25 mouse cellular contexts compared by ENCODE assay signal in genomic region chr13:111367620-111368019, GRCm38 (mm10).
A peak's percentile ranks its signal among the peaks of the same experiment; 100 is the strongest.
DNase-seq lines count a peak whose midpoint lies in the region; ATAC-seq and TF ChIP-seq lines count a peak whose summit lies in the region.
"Had no signal": no experiment of that assay in that cellular context is flagged by ENCODE, and none has a peak within 500 bp of the region (broad histone marks: within the 10 kb centered on the region; RNA-seq: fewer than 3 reads in every experiment).

No protein-coding gene starts in this region.

- no peak for TF ChIP-seq CTCF in brain, embryonic 14.5 days (IDR thresholded peaks at IDR 0.05; ENCODE audit: borderline replicate concordance, extremely low read depth, insufficient read depth, insufficient read length)

- no peaks in the 10 kb centered on the region for H3K36me3 ChIP-seq in midbrain, embryonic 11.5 days (ENCODE audit: control insufficient read depth, insufficient read depth, low read length)
- H3K36me3 ChIP-seq in midbrain, embryonic 10.5 days = no peaks in the 10 kb centered on the region
- H3K36me3 ChIP-seq in midbrain, embryonic 13.5 days = no peaks in the 10 kb centered on the region
- H3K36me3 ChIP-seq in midbrain, embryonic 16.5 days (ENCODE audit: control insufficient read depth, insufficient read depth, low read length) = no peaks in the 10 kb centered on the region
- H3K36me3 ChIP-seq in midbrain, embryonic 15.5 days (replicated peaks) = no peaks in the 10 kb centered on the region
- H3K36me3 ChIP-seq in forebrain, embryonic 10.5 days (replicated peaks) = no peaks in the 10 kb centered on the region
- H3K36me3 ChIP-seq: embryonic facial prominence, embryonic 13.5 days; embryonic facial prominence, embryonic 15.5 days; forebrain, embryonic 15.5 days had no signal

- H3K4me2 ChIP-seq in midbrain, embryonic 11.5 days = no peak overlapping the region
- no peak overlapping the region for H3K4me2 ChIP-seq in midbrain, embryonic 13.5 days (replicated peaks)
- no peak overlapping the region for H3K4me2 ChIP-seq in midbrain, embryonic 16.5 days (ENCODE audit: low read length)
- no peak overlapping the region for H3K4me2 ChIP-seq in midbrain, embryonic 15.5 days
- H3K4me2 ChIP-seq: embryonic facial prominence, embryonic 13.5 days; embryonic facial prominence, embryonic 15.5 days; forebrain, embryonic 13.5 days; forebrain, embryonic 15.5 days had no signal

- WGBS in midbrain, embryonic 11.5 days = 41% methylated on average over 3 of the region's 3 CpGs
- 66% methylated on average over 3 of the region's 3 CpGs for WGBS in midbrain, embryonic 10.5 days
- 21% methylated on average over 3 of the region's 3 CpGs for WGBS in midbrain, embryonic 13.5 days
- 16% methylated on average over 3 of the region's 3 CpGs for WGBS in midbrain, embryonic 16.5 days
- 16% methylated on average over 3 of the region's 3 CpGs for WGBS in midbrain, embryonic 15.5 days
- WGBS in forebrain, embryonic 10.5 days = 65% methylated on average over 3 of the region's 3 CpGs

- no peak overlapping the region for H3K9ac ChIP-seq in midbrain, embryonic 11.5 days (ENCODE audit: low read length)
- H3K9ac ChIP-seq in midbrain, embryonic 13.5 days (replicated peaks) = no peak overlapping the region
- H3K9ac ChIP-seq in midbrain, embryonic 16.5 days (ENCODE audit: low read depth, low read length) = no peak overlapping the region
- no peak overlapping the region for H3K9ac ChIP-seq in midbrain, embryonic 15.5 days
- H3K9ac ChIP-seq: embryonic facial prominence, embryonic 13.5 days; embryonic facial prominence, embryonic 15.5 days; forebrain, embryonic 13.5 days; forebrain, embryonic 15.5 days; forebrain, postnatal 0 days had no signal

- no peak overlapping the region for H3K4me3 ChIP-seq in midbrain, embryonic 11.5 days (ENCODE audit: low read depth, low read length)
- H3K4me3 ChIP-seq in midbrain, embryonic 10.5 days = no peak overlapping the region
- no peak overlapping the region for H3K4me3 ChIP-seq in midbrain, embryonic 13.5 days (replicated peaks)
- H3K4me3 ChIP-seq in midbrain, embryonic 16.5 days (ENCODE audit: low read depth, low read length) = no peak overlapping the region
- no peak overlapping the region for H3K4me3 ChIP-seq in midbrain, embryonic 15.5 days
- no peak overlapping the region for H3K4me3 ChIP-seq in forebrain, embryonic 10.5 days
- H3K4me3 ChIP-seq: embryonic facial prominence, embryonic 13.5 days; embryonic facial prominence, embryonic 15.5 days; erythroblast, embryonic 14.5 days; forebrain, embryonic 13.5 days; forebrain, embryonic 15.5 days had no signal

- DNase-seq in midbrain, embryonic 11.5 days (ENCODE audit: low spot score, missing footprints) = peak; percentile 76
- DNase-seq in midbrain, embryonic 10.5 days (ENCODE audit: low spot score) = no peak
- DNase-seq in brain, embryonic 14.5 days (ENCODE audit: low read depth) = peak; percentile 68
- DNase-seq in forebrain, embryonic 10.5 days (ENCODE audit: extremely low spot score, low spot score) = no peak
- DNase-seq in ovary, adult 18-20 months (ENCODE audit: low spot score) = no peak
- DNase-seq: adrenal gland, adult 8-10 months; adrenal gland, postnatal 14 days; adrenal gland, postnatal 36 days; cerebellum, adult 11 months; cerebellum, adult 18-20 months; cerebellum, adult 8-10 months; cerebellum, adult 9-11 months; cerebellum, postnatal 36 days; embryo, embryonic 11 days; forebrain, postnatal 0 days had no signal

- TF ChIP-seq POLR2A in brain, embryonic 14.5 days (IDR thresholded peaks at IDR 0.05; ENCODE audit: borderline replicate concordance, extremely low read depth, insufficient read depth, insufficient read length, poor library complexity, severe bottlenecking) = no peak

- H3K27me3 ChIP-seq in midbrain, embryonic 11.5 days (ENCODE audit: control insufficient read depth, insufficient read depth, low read length) = no peaks in the 10 kb centered on the region
- H3K27me3 ChIP-seq in midbrain, embryonic 10.5 days (ENCODE audit: low read depth, poor library complexity, severe bottlenecking) = no peaks in the 10 kb centered on the region
- H3K27me3 ChIP-seq in midbrain, embryonic 13.5 days = no peaks in the 10 kb centered on the region
- H3K27me3 ChIP-seq in midbrain, embryonic 16.5 days (ENCODE audit: control insufficient read depth, insufficient read depth, low read depth, low read length) = no peaks in the 10 kb centered on the region
- no peaks in the 10 kb centered on the region for H3K27me3 ChIP-seq in midbrain, embryonic 15.5 days (replicated peaks)
- H3K27me3 ChIP-seq in forebrain, embryonic 10.5 days (ENCODE audit: poor library complexity, severe bottlenecking) = no peaks in the 10 kb centered on the region
- H3K27me3 ChIP-seq: embryonic facial prominence, embryonic 13.5 days; embryonic facial prominence, embryonic 15.5 days; forebrain, embryonic 13.5 days; forebrain, embryonic 15.5 days; Patski had no signal

- ATAC-seq in midbrain, embryonic 11.5 days (ENCODE audit: low FRiP score) = peak; percentile 64; the same call in 1 of the 2 replicates
- peak; percentile 77; the same call in 1 of the 2 replicates for ATAC-seq in midbrain, embryonic 13.5 days
- no peak for ATAC-seq in midbrain, embryonic 16.5 days
- ATAC-seq in midbrain, embryonic 15.5 days (replicated peaks) = peak; percentile 54; the same call in 1 of the 2 replicates
- ATAC-seq: activated CD4-positive, CD25-positive, alpha-beta regulatory T cell, adult 4 months; forebrain, embryonic 13.5 days; forebrain, embryonic 15.5 days; forebrain, postnatal 0 days; Patski had no signal

- no peaks in the 10 kb centered on the region for H3K4me1 ChIP-seq in midbrain, embryonic 11.5 days (ENCODE audit: control insufficient read depth, insufficient read depth, low read length)
- H3K4me1 ChIP-seq in midbrain, embryonic 10.5 days = no peaks in the 10 kb centered on the region
- peaks cover 6% of the 10 kb centered on the region for H3K4me1 ChIP-seq in midbrain, embryonic 13.5 days (replicated peaks)
- no peaks in the 10 kb centered on the region for H3K4me1 ChIP-seq in midbrain, embryonic 16.5 days (ENCODE audit: control insufficient read depth, insufficient read depth, low read length)
- 0 out of 2 replicates have a peak, but pooled peaks cover 2% of the 10 kb centered on the region for H3K4me1 ChIP-seq in midbrain, embryonic 15.5 days
- peaks cover 8% of the 10 kb centered on the region; the same call in 1 of the 2 replicates for H3K4me1 ChIP-seq in forebrain, embryonic 10.5 days
- H3K4me1 ChIP-seq: embryonic facial prominence, embryonic 13.5 days; embryonic facial prominence, embryonic 15.5 days had no signal

- H3K27ac ChIP-seq in midbrain, embryonic 11.5 days (ENCODE audit: low read depth, low read length) = no peak overlapping the region
- H3K27ac ChIP-seq in midbrain, embryonic 10.5 days (replicated peaks) = no peak overlapping the region
- H3K27ac ChIP-seq in midbrain, embryonic 13.5 days = peak overlapping the region; percentile 26; the same call in 1 of the 2 replicates
- H3K27ac ChIP-seq in midbrain, embryonic 16.5 days (ENCODE audit: low read length) = no peak overlapping the region
- no peak overlapping the region for H3K27ac ChIP-seq in midbrain, embryonic 15.5 days
- H3K27ac ChIP-seq in forebrain, embryonic 10.5 days = no peak overlapping the region
- H3K27ac ChIP-seq: embryonic facial prominence, embryonic 13.5 days; embryonic facial prominence, embryonic 15.5 days; forebrain, embryonic 13.5 days; forebrain, embryonic 15.5 days had no signal

- H3K9me3 ChIP-seq in midbrain, embryonic 11.5 days (ENCODE audit: control insufficient read depth, low read length) = no peaks in the 10 kb centered on the region; the same call in 1 of the 2 replicates
- no peaks in the 10 kb centered on the region; the same call in 1 of the 2 replicates for H3K9me3 ChIP-seq in midbrain, embryonic 10.5 days (replicated peaks)
- no peaks in the 10 kb centered on the region for H3K9me3 ChIP-seq in midbrain, embryonic 13.5 days
- peaks cover 8% of the 10 kb centered on the region; the same call in 1 of the 2 replicates for H3K9me3 ChIP-seq in midbrain, embryonic 16.5 days (replicated peaks; ENCODE audit: control insufficient read depth, low read length, poor library complexity, severe bottlenecking)
- H3K9me3 ChIP-seq in midbrain, embryonic 15.5 days = no peaks in the 10 kb centered on the region
- H3K9me3 ChIP-seq in forebrain, embryonic 10.5 days = peaks cover 6% of the 10 kb centered on the region
- H3K9me3 ChIP-seq: embryonic facial prominence, embryonic 15.5 days; forebrain, embryonic 15.5 days had no signal

Comparison
In these comparisons a context has a peak if more than half of its experiments do, and no peak if none do; other contexts are left out.
1. DNase-seq: peak in midbrain, embryonic 11.5 days (single experiment) and brain, embryonic 14.5 days (single experiment); none in midbrain, embryonic 10.5 days (single experiment), forebrain, embryonic 10.5 days (single experiment) and ovary, adult 18-20 months (single experiment).